Mouse (Mus musculus): Measurements from ENCODE around the gene Dydc2.

Gene Dydc2

DNA sequence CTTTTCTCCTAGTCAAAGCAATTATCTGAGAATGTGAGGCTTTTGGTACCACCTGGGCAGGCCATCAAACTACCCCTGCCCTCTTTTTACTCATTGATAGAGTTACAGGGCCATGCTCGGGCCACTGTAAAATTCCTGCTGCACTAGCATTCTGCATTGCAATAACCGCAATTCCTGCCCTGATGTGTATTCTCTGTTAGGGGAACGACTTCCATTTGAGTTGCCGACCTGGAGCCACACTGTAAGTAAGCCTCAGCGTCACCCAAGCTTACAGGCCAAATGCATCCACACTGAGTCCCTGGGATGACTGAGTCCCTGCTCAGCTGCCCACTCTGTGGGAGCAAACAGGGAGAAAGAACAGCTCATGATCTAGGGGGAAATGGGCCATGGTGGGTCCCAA, 67.4 kb downstream of the Dydc2 start:
- no peak for DNase-seq (ENCODE audit: low read depth in 1 of 2, low spot score in 2 of 2)

- no peak for DNase-seq (ENCODE audit: low read depth in 1 of 2, low spot score in 2 of 2)
Measured at GRCm38 (mm10) chr14:41000801-41001200, 68.2 kb downstream of the Dydc2 start.

DNA sequence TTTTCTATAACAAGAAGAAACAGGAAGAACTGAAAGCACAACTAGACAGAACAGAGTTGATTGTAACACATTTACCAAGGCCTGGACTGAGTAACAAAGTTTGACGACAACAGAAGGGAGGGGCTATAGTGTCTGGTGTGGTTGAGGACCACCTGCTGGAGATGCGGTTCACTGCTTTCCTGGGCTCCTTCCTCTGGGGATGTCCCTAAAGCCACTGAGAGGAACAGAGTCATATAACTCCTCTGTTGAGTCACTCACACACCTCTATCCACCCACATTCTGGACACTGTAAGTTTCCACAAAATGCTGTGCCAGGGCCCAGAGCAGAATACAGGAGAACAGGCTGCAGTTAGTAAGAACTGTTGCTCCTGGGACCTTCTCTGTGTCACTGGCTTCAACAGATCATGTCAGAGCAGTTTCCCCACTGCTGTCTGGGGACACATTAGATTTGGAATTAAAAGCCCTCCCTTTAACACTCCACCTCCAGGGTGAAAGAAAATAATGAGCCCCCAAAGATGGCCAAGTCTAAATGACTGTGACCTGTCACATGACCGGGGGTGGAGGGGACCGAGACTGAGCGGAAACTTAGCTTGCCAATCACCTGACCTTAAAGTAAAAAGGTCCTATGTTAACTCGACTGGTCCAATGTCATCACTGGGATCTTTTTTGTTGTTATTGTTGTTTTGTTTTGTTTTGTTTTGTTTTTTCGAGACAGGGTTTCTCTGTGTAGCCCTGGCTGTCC, 68.9 kb downstream of the Dydc2 start:
- DNase-seq (ENCODE audit: low read depth in 1 of 2, low spot score in 2 of 2) = no peak
